Mouse (Mus musculus): ENCODE data around the gene Gm10800.
"Not testable (repeated sequence)": the region's sequence is repeated elsewhere in the genome, so short reads cannot be mapped to it uniquely, and the experiment has no call there.

DNA sequence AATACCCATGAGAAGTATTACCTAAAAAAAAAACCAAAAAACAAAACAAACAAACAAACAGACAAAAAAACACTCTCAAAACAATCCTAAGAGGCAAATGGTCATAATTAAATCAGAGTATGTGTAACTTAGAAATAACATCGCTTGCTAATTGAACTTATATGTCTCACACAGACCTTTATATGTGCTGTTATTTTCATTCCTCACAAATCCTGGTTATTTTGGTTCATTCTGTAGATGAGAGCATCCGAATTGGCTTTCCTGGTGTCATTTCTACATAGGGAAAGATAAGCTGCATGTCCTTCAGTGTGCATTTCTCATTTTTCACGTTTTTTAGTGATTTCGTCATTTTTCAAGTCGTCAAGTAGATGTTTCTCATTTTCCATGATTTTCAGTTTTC, 5.2 kb downstream of the Gm10800 start, which contains the start of gene Gm10801:
- TF ChIP-seq CTCF (IDR thresholded peaks at IDR 0.05; ENCODE audit: borderline replicate concordance, insufficient read depth, low read depth, low read length); POLR2A (IDR thresholded peaks at IDR 0.05; ENCODE audit: borderline replicate concordance, insufficient read depth, low read length): not testable (repeated sequence)

Measured in cerebellum, adult 2 months (tissue).